Mouse (Mus musculus): Measurements from ENCODE around the gene Tldc1.

DNA sequence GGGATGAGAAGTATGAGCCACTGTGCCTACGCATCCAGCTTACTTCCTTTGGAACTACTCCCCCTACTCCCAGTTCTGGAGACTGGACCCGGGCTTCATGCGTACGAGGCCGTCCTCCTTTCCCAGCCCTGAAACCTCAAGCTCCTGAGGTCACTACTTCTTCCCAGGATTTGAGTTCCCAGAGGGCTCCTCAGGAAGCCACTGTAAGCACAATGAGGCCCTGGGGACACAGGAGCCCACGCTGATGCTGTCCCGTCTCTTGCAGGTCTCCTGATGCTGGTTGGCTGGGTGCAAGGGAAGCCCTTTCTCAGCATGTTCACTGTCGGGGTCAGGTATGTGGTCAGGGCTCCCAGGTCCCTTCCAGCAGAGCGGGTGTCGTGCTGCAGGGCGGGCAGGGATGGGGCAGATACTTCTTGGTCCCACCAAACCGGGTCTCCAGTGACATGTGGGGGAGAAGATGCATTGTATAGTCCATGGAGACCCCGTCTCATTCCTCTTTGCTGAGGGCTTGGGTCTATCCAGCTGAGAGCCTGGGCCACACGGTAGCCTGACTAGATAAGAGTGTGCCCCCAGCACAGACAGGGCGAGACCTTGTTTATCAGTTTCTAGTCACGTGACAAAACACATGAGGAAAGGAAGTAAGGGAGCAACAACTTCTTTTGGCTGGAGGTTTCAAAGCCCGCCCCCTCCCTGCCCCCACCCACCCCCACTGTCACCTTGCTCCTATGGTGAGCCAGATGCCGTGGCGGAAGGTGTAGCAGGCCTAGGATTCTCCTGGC is 39.9 kb downstream of the Tldc1 start:
- no peak for TF ChIP-seq CTCF (IDR thresholded peaks at IDR 0.05; ENCODE audit: control insufficient read depth, insufficient read depth, low read length)
- TF ChIP-seq POLR2A (IDR thresholded peaks at IDR 0.05; ENCODE audit: borderline replicate concordance, control insufficient read depth, low read depth, low read length), result no peak

All from bone marrow, adult 2 months (tissue).